Mouse (Mus musculus) natural killer cell, adult 2 months (primary cell): Measurements from ENCODE around the gene Rims1.

Source experiments
- DNase-seq, 2 experiments: peaks; one replicate each; pipeline ENCODE4 v3.0.0; 2022; ENCODE audit warnings: low spot score in 2 of 2

Rims1 gene

DNA sequence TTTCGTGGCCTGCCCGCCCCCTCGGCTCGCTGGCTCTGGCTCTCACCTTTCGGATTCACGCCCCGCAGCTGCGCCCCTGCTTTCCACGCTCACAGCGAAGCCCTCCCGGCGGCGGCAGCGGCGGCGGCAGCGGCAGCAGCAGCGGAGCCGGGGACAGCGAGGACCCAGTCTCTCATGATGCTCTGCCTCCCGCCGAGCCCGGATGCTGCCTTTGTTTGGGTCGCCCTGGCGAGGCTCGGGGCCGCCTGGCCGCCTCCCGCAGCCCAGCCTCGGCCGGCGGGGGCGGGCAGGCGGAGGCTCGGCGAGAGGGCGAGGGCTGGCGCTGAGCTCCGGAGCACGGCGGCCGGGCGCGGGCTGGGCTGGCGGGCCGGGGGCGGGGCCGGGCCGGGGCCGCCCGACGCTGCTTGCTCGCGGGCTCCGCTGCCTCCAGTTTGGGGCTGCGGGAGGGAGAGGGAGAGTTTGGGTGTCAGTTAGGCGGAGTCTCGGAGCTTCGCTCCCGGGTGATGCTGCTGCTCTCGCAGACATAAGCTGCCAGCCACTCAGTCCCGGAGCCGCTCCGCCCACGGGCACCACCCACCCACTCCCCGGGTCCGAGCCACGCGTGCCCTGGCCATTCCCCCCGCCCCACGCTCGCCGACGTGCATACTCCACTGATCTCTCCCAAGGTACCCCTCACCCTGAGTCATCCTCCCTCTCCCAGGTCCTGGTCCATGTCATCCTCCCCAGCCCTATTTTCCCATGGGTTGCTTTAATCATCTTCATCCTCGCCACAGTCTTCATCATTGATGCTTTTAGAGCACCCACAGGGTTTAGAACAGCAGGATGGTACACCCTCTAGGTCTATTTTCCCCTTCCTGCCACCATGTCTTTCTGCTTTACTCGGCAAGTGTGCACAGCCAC is at the start of gene Rims1:
TSS of gene Rims1 (minus strand) at position 269 of the 900 bp plus-strand sequence.
- no peak for DNase-seq

- DNase-seq = no peak
These were observed 867 bp upstream of the Rims1 start for GRCm38 (mm10) chr1:22806626-22807096.

GRCm38 (mm10) chr1:22805025-22805725 is 619 bp downstream of the Rims1 start:
- DNase-seq = no peak

DNA sequence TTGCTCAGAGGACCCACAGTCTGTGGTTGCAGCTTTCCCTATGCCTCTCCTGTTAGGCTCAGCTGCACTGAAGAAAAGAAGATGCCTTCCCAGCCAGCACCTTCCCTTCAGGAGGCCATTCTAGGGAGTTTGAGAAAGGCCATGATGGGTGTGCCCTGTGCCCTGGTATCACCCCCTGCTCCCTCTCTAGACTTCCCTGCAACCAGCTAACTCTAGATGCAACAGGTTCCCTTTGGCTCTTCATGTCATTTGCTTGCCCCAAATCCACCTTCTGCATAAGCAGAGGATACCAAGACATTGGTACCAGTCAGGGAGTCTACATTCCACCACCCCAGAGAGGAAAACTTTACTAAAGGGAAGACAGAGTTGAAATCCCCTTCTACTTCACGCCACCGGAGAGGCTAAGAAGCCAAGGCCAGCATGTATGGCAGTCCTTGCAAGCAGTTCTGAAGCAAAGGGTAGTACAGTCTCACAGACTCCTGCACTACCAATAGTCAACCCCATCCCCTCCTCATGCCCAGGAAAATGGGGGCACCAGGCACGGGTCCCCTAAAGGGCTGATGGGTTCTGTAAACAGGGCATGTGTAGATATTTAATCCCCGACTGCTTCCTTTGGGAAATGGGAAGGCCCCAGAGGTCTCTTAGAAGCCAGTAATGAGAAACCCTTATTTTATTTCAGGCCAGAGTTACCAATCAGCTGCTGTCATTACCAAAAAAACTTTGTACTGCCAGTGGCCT is 1.5 kb downstream of the Rims1 start:
- no peak for DNase-seq

DNA sequence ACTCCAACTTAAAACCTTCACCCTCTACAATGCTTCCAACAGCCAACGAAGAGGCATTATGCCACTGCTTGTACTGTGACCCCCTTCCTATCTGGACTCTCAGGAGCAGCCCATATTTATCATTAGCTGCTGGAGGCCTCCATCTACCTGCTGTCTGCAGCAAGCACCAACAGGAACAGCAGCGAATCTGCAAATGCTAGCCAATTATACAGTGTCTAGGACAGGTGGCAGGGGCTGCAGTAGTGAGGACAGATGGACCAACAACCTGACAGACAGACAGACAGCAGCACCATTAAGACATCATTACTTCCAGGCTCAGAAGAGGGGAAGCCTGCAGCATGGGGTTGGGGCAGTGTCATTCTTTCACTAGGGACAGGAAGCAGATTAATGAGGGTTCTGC is 2.3 kb downstream of the Rims1 start:
- no peak for DNase-seq

GRCm38 (mm10) chr1:22800276-22800675 is 5.5 kb downstream of the Rims1 start:
- no peak for DNase-seq

GRCm38 (mm10) chr1:22797091-22797490 is 8.7 kb downstream of the Rims1 start:
- no peak for DNase-seq

DNA sequence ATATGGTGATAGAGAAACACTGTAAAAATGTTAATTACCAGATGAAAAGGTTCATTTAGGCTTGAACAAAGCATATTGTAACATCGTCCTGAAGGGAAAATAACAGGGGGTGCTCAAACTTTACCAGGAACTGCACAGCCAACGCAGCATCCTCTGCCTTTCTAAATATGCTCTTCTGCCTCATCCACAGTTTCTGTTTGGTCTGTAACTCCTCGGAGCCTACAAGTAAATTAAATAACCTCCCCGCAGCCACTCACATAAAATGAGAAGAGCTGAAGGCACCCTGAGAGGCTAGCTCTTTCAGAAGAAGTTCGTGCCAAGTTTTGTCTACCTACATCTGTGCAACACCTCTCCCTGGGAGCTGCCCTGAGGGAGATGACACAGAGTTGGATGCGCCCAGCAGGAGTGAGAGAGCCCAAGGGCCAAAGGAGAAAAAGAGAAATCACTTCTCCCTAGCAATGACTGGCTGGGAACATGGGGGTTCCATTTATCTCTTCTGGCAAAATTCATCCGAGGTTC is 16.3 kb downstream of the Rims1 start:
- no peak for DNase-seq

- no peak for DNase-seq
These were observed 18.2 kb downstream of the Rims1 start for GRCm38 (mm10) chr1:22787616-22788015.

- no peak for DNase-seq
These were observed 35.1 kb downstream of the Rims1 start for GRCm38 (mm10) chr1:22770530-22771254.

GRCm38 (mm10) chr1:22763376-22763775 is 42.4 kb downstream of the Rims1 start:
- no peak for DNase-seq

- DNase-seq = no peak
These were observed 43.0 kb downstream of the Rims1 start for GRCm38 (mm10) chr1:22762780-22763179.

DNA sequence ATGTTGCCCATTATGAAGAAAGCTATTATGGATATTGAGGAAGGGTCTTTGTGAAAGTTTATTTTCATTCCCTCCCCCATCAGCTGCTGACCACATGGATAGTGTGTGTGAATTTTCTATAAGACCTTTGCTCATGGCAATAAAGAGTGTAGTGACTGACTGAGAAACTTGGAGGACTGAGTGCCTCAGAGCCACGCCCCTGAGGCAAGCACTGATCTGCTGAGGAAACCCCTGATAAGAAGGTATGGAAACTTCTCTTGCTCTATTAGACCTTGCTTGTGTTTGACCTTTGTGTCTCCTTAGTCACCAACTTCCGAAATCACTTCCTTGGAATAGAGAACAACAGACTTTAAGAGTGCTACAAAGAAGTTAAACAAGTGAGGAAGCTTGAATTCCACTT is 55.3 kb downstream of the Rims1 start:
- no peak for DNase-seq

DNA sequence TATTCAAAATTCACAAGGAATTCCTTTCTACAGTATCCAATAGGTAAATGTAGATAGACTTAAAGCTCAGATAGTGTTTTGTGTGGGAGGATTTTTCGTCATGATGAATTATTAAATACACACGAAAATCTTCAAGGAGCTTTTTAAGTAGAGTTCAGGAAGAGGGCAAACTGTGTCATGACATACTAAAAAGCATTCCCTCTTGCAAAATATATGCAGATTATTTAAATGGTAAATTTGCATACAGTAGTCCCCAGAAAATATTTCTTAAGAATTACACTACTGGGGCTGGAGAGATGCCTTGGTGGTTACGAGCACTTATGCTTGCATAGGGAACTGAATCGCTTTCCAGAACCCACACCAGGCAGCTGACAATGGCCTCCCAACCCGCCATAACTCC is 61.1 kb downstream of the Rims1 start:
- DNase-seq = no peak

GRCm38 (mm10) chr1:22737491-22737890 is 68.3 kb downstream of the Rims1 start:
- no peak for DNase-seq

- DNase-seq = no peak
These were observed 71.4 kb downstream of the Rims1 start for GRCm38 (mm10) chr1:22734429-22734828.

- no peak for DNase-seq
These were observed 72.5 kb downstream of the Rims1 start for GRCm38 (mm10) chr1:22733281-22733680.

DNA sequence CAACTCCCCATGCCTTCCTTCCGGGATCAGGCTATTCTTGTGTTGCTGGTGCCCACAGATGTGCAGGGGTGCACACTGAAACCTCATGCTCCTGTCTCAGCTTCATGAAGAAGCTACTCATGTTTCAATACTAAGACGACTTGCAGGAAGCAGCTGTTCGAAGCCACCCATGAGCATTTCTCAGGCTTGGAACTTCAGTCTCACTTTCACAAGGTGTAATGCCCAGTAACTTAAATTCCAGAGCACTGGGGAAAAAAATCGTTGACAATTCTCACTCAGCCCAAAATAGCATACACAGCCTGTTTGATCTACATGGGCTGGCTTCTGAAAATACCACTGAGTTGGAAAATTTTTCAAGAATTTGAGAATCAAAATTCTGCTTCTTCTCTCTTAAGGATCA is 77.6 kb downstream of the Rims1 start:
- no peak for DNase-seq

GRCm38 (mm10) chr1:22721706-22722105 is 84.1 kb downstream of the Rims1 start:
- no peak for DNase-seq

DNA sequence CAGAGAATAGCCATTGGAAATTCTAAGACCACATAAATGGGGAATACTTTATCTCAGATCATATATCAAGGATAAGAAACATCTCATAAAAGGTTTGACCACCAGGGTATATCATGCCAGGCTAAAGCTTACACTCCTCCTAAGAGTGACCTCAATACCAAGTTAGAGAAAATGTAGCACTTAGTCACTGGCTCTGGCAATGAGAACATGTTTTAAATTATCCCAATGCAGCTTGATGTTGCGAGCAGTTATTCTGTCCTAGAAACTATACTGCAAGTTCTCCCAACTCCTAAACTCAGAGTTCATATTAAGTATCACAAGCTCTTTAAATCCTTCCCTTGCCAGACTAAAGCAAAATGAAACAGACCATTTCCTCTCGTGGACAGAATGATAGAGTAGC is 85.1 kb downstream of the Rims1 start:
- DNase-seq = no peak

DNA sequence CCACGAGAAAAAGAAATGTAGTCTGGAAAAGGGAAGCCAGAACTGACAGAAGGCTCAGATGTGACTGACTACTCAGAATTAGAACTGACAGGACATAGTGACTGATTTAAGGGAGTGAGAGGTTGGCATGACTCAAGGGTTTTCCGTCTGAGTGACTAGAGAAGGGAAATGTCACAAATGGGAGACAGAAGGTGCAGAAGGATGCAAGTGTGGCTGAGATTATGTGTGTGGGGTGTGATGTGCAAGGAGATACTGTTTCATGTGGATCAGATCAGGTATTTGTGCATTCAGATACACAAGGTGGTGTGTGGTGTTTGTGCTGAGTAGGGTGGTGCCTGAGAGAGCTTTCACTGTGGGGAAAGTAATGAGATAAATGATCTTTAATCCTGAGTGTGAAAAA is 96.3 kb downstream of the Rims1 start:
- DNase-seq = no peak
